Mouse (Mus musculus) intestine, embryonic 14.5 days (tissue): ENCODE measurements around the gene Kmt2e. TPM values are rescaled to one million over a fixed set of nuclear protein-coding genes. Genes with fewer than 3 reads are reported as not detected.
A peak's percentile ranks its signal among the peaks of the same experiment; 100 is the strongest.

Source experiments
- ATAC-seq: fragments of 200-750 bp; cut with Nextera tagmentation; replicated peaks from 2 replicates; pipeline ENCODE4 v1.8.0; 2017; ENCODE audit warnings: low read depth, moderate number of reproducible peaks, moderate TSS enrichment, moderate library complexity; ENCODE audit not compliant: low FRiP score, low TSS enrichment
- DNase-seq: peaks from one replicate; pipeline ENCODE4 v3.0.0-alpha.2; 2018; ENCODE audit warnings: low spot score
- H3K27ac ChIP-seq: fragments of 300-500 bp; sonication (generic); 2 replicates; pipeline ENCODE4 v1.5.1; 2014; ENCODE audit warnings: low read depth, mild to moderate bottlenecking, control low read depth
- H3K27me3 ChIP-seq: fragments of 300-500 bp; sonication (generic); replicated peaks from 2 replicates; pipeline ENCODE4 v1.6.1; 2014; ENCODE audit warnings: low read length, control low read depth; ENCODE audit not compliant: control insufficient read depth, insufficient read depth
- H3K36me3 ChIP-seq: fragments of 300-500 bp; sonication (generic); 2 replicates; pipeline ENCODE4 v1.6.1; 2014; ENCODE audit warnings: low read length, control low read depth; ENCODE audit not compliant: control insufficient read depth, insufficient read depth
- H3K4me1 ChIP-seq: fragments of 300-500 bp; sonication (generic); replicated peaks from 2 replicates; pipeline ENCODE4 v1.6.1; 2014; ENCODE audit warnings: low read length, control low read depth, mixed read lengths; ENCODE audit not compliant: control insufficient read depth, insufficient read depth
- H3K4me2 ChIP-seq: fragments of 300-500 bp; sonication (generic); 2 replicates; pipeline ENCODE4 v1.6.1; 2014; ENCODE audit warnings: low read length
- H3K4me3 ChIP-seq: fragments of 300-500 bp; sonication (generic); 2 replicates; pipeline ENCODE4 v1.5.1; 2014; ENCODE audit warnings: low read depth, low read length, control low read depth, mixed read lengths
- H3K9ac ChIP-seq: fragments of 300-500 bp; sonication (generic); 2 replicates; pipeline ENCODE4 v1.6.1; 2014; ENCODE audit warnings: mild to moderate bottlenecking, low read length
- H3K9me3 ChIP-seq: fragments of 300-500 bp; sonication (generic); 2 replicates; pipeline ENCODE4 v1.6.1; 2016; ENCODE audit warnings: low read length, control low read depth; ENCODE audit not compliant: control insufficient read depth
- WGBS: fragments of 180-500 bp; shearing (Covaris S2); extraction: QIAGEN DNeasy Blood & Tissue Kit; methylation state at CpG from one replicate; pipeline ENCODE4 v1.1.7; 2014; 5-methylcytosine and 5-hydroxymethylcytosine counted together
- polyA plus RNA-seq: library from polyadenylated mRNA; unstranded; fragments of >200 nt; fragmentation: Nextera tagmentation; extraction: Ambion mirVana; gene quantifications from 2 replicates; pipeline ENCODE4 v1.2.1, GENCODE M21; 2014

The Kmt2e gene
- polyA plus RNA-seq, 1 experiment from 2014 or later = 80.7 TPM

DNA sequence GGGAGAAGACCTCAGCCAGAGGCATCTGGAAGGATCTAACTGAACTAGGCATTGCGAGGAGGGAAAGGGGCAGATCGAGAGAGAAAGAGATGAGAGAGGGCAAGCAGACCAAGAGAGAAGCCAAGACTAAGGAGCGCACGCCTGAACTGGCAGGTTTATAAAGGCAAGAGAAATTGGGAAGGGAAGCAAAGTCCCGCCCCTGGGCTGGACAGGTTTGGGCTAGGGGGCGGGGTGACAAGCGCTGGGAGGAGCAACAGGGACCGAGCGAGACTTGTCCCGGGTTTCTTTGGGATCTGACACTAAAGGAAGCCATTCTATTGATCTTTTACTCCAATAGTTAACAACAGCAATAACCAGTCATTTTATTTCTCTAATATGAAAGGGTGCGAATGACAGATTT lies 31.1 kb upstream of the Kmt2e start:
- 0 out of 2 replicates have a peak overlapping the region, but pooled peaks have one; percentile 47 for H3K27ac ChIP-seq

DNA sequence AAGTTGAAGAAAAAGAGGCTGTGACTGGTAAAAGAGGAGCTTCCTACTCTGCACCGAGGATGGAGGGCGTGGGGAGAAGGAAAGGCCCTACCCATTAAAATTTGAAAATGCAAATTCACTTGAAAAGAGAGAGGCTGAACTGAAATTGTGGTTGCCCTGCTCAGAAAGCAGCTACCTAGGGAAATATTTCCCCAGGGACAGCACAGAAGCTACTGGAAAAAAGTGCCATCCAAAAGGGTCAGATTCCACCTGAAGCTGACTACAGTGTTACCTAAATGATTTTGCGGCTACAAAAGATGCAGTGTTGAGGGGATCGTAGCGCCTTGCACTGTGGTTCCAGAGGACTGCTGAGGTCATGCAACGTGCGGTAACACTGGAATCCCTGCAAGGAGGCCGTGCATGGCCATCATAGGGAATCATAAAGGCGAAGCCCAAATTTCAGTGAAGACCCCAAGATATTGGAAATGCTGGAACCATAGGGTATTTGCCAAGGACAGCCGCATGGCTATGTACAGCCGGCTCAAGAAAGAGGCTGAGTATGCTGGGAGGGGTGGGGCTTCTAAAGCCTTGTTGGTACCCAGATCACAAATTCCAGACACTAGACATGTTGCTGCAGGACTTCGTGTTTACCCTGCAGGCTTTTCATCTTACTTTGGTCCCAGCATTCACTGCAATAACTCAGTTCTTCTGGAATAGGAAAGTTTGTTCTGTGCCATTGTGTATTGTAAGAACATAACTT lies 28.4 kb upstream of the Kmt2e start:
- H3K36me3 ChIP-seq = peaks cover 34% of the 10 kb centered on the region
- no peak overlapping the region for H3K4me3 ChIP-seq
- ATAC-seq (no peak), DNase-seq (no peak)
- no peaks in the 10 kb centered on the region for H3K9me3 ChIP-seq
- no peak overlapping the region for H3K27ac ChIP-seq
- no peaks in the 10 kb centered on the region; the same call in 1 of the 2 replicates for H3K4me1 ChIP-seq
- 94% methylated on average over 12 of the region's 12 CpGs for WGBS
- no peak overlapping the region for H3K9ac ChIP-seq
- no peaks in the 10 kb centered on the region for H3K27me3 ChIP-seq
- H3K4me2 ChIP-seq = no peak overlapping the region

More for the DNA sequence above, 31.1 kb upstream of the Kmt2e start:
- H3K4me2 ChIP-seq = no peak overlapping the region
- no peaks in the 10 kb centered on the region; the same call in 1 of the 2 replicates for H3K4me1 ChIP-seq
- no peak overlapping the region for H3K9ac ChIP-seq
- DNase-seq = no peak
- no peaks in the 10 kb centered on the region for H3K27me3 ChIP-seq
- 0 out of 2 replicates have a peak, but pooled peaks have one; percentile 16 for ATAC-seq
- no peaks in the 10 kb centered on the region for H3K9me3 ChIP-seq
- peaks cover 25% of the 10 kb centered on the region for H3K36me3 ChIP-seq
- no peak overlapping the region for H3K4me3 ChIP-seq
- WGBS = 52% methylated on average over 11 of the region's 11 CpGs

DNA sequence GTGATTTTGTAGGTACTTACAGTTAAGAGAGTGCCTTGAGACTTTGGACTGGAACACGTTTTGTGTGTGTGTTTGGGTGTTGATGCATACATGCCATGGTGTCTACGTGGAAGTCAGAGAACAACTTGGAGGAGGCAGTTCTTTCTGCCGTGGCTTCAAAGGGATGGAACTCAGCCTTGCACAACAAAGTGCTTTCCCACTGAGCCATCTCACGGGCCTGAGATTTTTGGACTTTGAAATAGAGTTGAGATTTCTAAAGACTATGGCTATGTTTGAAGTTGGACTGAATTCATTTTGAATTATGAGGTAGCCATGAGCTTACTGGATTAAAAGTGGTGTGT lies 27.9 kb upstream of the Kmt2e start:
- Histone ChIP-seq H3K4me3 (no peak overlapping the region), H3K4me1 (no peaks in the 10 kb centered on the region; the same call in 1 of the 2 replicates), H3K27me3 (no peaks in the 10 kb centered on the region), H3K9ac (no peak overlapping the region), H3K27ac (no peak overlapping the region), H3K4me2 (no peak overlapping the region), H3K9me3 (no peaks in the 10 kb centered on the region), H3K36me3 (peaks cover 28% of the 10 kb centered on the region)
- 88% methylated on average over 4 of the region's 4 CpGs for WGBS
- no peak for ATAC-seq
- no peak for DNase-seq

DNA sequence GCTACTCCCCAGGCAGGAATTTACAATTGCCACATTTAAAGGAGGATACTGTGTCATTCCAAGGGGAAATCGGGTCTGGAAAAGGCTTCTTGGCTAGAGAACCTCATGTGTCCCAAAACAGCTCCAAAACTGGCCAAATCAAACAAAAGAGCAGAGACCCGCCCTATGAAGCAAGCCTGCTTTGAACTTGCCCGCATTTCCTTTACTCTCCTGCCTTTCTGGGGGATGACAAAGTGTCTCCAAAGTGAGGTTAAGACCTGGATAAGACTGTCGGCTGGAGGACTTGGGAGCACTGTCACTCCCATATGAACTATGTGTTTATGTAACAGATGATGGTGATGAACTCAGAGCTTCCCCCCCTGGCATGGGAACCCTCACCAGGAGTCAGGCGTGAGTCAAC lies 26.1 kb upstream of the Kmt2e start:
- Histone ChIP-seq H3K4me2 (no peak overlapping the region), H3K9ac (no peak overlapping the region), H3K27me3 (no peaks in the 10 kb centered on the region), H3K9me3 (no peaks in the 10 kb centered on the region), H3K4me1 (no peaks in the 10 kb centered on the region; the same call in none of the 2 replicates), H3K36me3 (peaks cover 30% of the 10 kb centered on the region), H3K4me3 (no peak overlapping the region), H3K27ac (no peak overlapping the region)
- DNase-seq = no peak
- ATAC-seq = no peak
- WGBS = 61% methylated on average over 5 of the region's 5 CpGs

DNA sequence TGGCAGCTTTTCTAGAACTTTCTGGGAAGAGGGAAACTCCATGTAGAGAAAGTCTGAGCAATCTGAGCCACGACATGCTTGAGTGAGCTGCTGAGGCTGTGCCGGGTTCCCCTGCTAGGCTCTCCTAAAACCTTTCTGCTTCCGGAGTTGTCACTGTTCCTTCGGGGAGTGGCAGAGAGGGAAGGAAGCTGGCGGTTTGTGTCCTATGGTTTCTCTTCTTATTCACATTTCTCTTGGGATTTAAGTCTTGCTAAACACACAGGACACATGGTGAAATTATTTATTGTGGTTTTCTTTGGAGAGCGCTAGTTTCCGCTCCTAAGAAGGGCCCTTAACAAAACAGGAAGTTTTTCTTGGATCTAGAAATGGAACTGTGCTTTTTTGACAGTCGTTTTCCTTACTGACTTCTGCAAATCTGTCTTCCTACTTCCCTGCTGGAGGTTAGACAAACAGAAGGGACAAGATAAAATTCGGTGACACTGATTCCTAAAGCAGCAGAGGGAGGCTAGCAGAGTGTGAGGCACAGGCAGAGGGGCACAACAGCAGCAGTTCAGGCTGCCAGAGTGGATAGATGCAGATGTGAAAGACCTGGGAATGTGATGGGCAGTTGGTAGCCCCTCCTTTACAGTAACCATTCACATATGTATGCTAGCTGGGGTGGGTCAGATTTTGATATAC lies 24.1 kb upstream of the Kmt2e start:
- Histone ChIP-seq H3K27me3 (no peaks in the 10 kb centered on the region), H3K9me3 (no peaks in the 10 kb centered on the region), H3K27ac (no peak overlapping the region), H3K4me3 (no peak overlapping the region), H3K9ac (no peak overlapping the region), H3K4me2 (no peak overlapping the region), H3K4me1 (peaks cover 18% of the 10 kb centered on the region), H3K36me3 (peaks cover 28% of the 10 kb centered on the region)
- DNase-seq (no peak), ATAC-seq (no peak)
- 65% methylated on average over 9 of the region's 9 CpGs for WGBS

DNA sequence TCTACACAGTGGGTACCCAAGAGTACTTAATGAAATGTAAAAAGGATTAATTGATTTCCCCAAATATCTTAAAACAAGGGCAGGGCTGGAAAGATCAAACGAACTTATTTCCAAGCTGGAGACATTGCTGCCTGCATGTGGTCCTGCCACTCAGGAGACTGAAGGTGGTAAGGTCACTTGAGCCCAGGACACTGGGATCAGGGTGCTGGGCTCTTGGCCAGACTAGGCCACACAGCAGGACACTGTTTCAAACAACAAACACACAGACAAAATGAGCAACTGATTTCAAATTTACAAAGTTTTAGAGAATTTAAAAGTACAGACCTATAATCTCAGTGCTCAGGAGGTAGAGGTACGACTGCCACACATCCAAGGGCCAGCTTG lies 23.5 kb upstream of the Kmt2e start:
- Histone ChIP-seq H3K9me3 (no peaks in the 10 kb centered on the region), H3K9ac (no peak overlapping the region), H3K4me2 (no peak overlapping the region), H3K4me1 (peaks cover 22% of the 10 kb centered on the region), H3K27me3 (no peaks in the 10 kb centered on the region), H3K4me3 (no peak overlapping the region), H3K36me3 (peaks cover 27% of the 10 kb centered on the region), H3K27ac (no peak overlapping the region)
- ATAC-seq (no peak), DNase-seq (no peak)
- 79% methylated on average over 2 of the region's 2 CpGs for WGBS

DNA sequence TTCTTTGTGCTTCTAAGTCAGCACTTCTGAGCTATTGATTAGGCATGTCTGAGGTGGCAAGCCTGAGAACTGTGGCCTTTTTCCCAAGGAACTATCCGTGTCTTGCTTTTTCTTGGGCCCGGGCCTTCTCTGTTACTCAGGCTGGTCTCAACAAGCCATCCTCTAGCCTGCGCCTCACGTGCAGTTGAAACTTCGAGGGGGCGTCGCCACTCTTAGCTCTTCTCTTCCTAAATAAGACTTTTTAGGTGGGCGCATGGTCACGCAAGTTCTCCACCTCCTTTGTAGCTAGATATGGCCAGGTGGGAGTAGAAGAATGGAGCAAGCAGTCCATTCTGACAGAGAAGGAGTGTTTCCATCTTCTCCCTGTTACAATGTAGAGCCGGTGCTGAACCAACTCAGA lies 22.6 kb upstream of the Kmt2e start:
- Histone ChIP-seq H3K4me2 (no peak overlapping the region), H3K9ac (no peak overlapping the region), H3K27me3 (no peaks in the 10 kb centered on the region), H3K4me3 (no peak overlapping the region), H3K9me3 (no peaks in the 10 kb centered on the region), H3K36me3 (peaks cover 27% of the 10 kb centered on the region), H3K4me1 (peaks cover 28% of the 10 kb centered on the region), H3K27ac (no peak overlapping the region)
- ATAC-seq (no peak), DNase-seq (no peak)
- 88% methylated on average over 10 of the region's 10 CpGs for WGBS

DNA sequence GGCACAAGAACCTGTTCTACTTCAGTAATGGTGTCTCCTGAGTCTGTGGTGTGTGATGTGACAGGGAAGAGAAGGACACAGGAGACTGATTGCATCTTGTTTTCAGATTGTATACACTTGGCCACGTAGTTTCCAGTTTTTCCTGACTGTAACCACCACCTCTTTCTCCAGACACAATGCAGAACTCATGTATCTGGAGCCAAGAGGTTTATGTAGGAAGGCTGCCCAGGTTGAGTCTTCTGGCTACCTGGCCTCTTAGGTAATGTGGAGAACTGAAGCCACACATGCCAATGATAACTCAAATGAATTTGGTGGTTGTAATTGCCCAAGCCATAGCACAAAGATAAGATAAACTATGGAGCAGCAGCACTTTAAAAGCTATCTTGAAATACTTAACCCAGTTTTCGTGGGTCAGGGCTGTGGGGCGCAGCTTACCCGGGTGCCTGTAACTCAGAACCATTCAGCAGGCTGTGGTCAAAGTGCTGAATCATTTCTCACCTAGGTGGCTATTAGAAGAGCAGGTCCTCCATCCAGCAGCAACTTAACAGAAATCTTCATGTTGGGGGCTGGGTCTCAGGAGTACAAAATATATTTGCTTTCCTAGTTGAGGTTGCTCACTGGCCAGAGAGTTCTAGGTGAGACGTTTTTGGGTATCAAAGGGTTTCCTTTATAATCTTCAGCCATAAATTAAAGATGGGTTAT lies 21.8 kb upstream of the Kmt2e start:
- Histone ChIP-seq H3K27me3 (no peaks in the 10 kb centered on the region), H3K4me3 (no peak overlapping the region), H3K9ac (no peak overlapping the region), H3K36me3 (peaks cover 34% of the 10 kb centered on the region), H3K9me3 (no peaks in the 10 kb centered on the region), H3K27ac (no peak overlapping the region), H3K4me2 (no peak overlapping the region), H3K4me1 (peaks cover 28% of the 10 kb centered on the region)
- DNase-seq = no peak
- 65% methylated on average over 5 of the region's 5 CpGs for WGBS
- ATAC-seq = no peak
